Mouse (Mus musculus) kidney, postnatal 36 days (tissue): Measurements from ENCODE around the gene Padi4.

Experiments used
- DNase-seq, 2 experiments: peaks; one replicate each; pipeline ENCODE4 v3.0.0; 2021 to 2022; ENCODE audit warnings: mixed read lengths in 2 of 2

Padi4 gene

DNA sequence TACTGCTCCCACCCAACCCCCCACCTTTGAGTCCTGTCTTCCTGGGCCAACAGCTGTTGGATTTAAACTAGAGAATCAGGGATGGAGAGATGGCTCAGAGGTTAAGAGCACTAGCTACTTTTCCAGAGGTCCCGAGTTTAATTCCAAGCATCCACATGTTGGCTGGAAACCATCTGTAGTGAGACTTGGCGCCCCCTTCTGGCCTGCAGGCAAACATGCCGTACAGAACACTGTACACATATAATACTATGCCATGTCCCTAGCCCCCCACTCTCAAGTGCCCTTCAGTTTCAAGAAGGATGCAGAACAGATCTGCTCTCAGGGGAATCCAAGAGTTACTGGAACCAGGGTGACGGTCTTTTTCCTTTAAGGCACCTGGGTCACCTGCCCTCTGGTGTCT, 42.4 kb downstream of the Padi4 start:
- DNase-seq = no peak

DNA sequence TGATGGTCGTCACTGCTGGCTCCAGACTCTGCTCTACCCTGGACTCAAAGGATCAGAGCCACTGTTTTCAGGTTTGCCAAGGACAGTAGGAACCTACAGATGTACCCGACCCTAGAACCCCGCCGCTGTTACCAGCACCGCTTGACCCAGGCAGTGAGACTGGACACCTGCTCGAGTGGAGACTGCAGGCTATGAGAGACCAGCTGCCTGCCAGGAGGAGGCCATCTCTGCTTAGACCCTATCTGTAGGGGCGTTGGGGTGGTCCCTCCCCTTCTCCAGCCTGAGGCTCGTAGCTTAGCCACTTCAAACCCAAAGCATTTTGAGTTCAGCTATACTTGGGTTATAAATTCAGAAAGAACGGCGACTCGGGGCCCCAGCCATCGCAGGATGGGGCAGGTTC, 47.1 kb downstream of the Padi4 start:
- no peak for DNase-seq

DNA sequence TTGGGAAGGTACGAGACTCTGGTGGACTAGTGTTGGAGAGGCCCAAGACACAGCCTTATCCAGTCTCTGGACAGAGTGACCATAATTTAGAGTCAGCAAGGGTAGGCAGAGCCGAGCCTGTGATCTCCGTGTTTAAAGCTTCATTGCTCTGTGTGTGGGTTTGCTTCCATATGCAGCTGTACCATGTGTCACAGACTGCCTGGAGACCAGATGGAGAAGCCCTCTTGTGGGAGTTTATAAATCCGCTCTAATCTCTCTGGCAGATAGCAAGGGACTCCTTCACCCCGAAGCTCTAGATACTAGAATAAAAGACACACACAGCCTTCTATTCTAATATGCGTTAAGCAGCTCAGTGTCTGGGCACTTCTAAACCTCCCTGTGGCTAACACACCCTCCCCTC, 49.3 kb downstream of the Padi4 start:
- no peak for DNase-seq

- DNase-seq = peak in 1 of 2 experiments; percentile 58
These were observed 50.2 kb downstream of the Padi4 start for GRCm38 (mm10) chr4:140723801-140724200.

- DNase-seq = no peak
These were observed 50.8 kb downstream of the Padi4 start for GRCm38 (mm10) chr4:140723192-140723591.

DNA sequence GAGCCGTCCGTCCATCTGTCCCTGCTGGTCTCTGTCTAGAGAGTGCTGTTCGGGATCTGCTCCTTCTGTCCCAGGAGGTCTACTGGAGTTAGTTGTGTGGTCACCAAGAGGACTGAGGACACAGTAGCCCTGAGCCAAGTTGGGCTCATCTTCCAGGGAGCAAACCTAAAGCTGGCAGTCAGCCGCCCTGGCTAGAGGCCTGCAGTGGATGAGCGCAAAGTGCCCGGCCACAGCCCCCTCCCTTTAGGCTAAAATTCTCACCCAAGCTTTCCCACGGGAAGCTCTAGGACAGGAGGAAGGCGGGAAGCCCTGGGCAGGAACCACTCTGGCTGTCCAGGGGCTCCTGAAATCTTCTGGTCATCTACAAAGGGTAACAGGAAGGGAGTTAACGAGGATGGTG, 51.3 kb downstream of the Padi4 start:
- DNase-seq = no peak

GRCm38 (mm10) chr4:140721968-140722490, 52.0 kb downstream of the Padi4 start:
- DNase-seq = no peak

- no peak for DNase-seq
These were observed 53.9 kb downstream of the Padi4 start for GRCm38 (mm10) chr4:140720091-140720490.

- no peak for DNase-seq
These were observed 55.6 kb downstream of the Padi4 start for GRCm38 (mm10) chr4:140718436-140718835.

DNA sequence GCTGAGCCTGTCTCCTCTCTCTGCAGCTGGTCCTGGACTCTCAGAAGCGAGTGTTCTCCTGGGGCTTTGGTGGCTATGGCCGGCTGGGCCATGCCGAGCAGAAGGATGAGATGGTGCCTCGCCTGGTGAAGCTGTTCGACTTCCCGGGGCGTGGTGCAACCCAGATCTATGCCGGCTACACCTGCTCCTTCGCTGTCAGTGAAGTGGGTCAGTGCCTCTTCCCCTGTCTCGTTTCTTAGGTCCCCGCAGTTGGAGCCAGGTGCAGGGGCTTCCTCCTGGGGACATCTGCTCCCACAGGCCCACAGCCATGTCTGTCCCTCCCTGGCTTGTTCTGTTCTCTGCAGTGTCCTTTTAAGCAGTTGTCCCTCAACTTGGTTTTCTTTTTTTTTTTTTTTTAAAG, 57.0 kb downstream of the Padi4 start:
- no peak for DNase-seq

GRCm38 (mm10) chr4:140714586-140714985, 59.5 kb downstream of the Padi4 start:
- no peak for DNase-seq

DNA sequence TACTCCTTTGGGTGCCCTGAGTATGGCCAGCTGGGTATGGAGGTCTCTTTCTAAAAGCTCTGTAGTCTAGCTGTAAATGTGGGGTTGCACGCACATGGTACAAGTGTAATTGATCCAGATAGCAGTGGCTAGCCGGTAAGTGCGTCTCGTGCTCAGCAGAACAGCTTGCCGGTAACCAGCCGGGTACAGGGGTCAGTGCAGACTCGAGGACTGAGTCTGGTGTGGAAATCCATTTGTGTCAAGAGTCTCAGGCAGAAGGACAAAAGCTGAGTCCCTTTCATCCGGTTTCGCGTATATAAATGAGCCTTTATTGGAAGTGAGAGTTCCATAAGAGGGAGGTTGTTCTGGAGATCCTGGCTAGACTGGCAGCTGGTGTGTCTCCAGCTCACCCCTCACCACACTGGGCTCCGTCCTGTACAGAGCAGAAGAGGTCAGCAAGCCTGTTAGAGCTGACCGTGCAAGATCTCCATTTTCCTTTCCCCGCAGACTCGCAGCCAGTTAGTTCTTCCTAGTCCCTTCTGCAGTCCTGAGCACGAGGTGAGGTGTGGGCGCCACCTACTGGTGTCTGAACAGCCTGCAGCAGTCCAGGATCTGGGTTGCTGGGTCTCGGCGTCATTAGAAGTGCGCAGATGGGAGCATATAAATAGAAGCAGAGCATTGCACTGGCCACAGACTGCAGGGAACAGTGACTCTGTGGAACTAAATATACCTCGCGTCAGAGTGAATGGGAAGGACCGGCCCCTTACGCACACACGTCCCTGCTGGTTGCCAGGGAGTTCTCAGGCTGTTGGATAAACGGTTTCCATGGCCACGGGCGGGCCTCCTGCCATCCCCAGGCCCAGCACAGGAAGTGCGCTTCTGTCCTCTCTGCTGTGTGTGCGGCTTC, 60.3 kb downstream of the Padi4 start:
- peak; percentile 88 to 95 for DNase-seq

GRCm38 (mm10) chr4:140711360-140711759, 62.7 kb downstream of the Padi4 start:
- DNase-seq = no peak

DNA sequence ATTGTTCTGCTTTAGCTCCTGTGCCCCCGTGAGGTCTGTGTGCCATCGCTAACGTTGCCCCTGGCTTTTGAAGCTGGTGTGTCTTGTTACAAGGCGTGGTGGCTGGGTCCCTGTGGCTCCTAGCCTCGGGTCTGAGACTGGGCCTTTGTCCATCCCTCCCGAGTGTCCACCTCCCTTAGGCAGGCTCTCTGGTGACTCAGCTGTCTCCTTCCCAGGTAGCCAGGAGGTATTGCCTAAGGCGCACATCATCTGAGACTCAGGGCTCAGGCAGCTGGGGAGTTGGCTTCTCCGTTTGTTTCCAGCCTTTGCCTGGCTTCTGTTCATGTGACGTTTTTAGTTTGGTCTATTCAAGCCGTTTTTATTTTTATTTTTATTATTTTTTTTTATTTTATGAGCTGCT, 63.3 kb downstream of the Padi4 start:
- no peak for DNase-seq

GRCm38 (mm10) chr4:140709617-140710016, 64.4 kb downstream of the Padi4 start:
- no peak for DNase-seq

DNA sequence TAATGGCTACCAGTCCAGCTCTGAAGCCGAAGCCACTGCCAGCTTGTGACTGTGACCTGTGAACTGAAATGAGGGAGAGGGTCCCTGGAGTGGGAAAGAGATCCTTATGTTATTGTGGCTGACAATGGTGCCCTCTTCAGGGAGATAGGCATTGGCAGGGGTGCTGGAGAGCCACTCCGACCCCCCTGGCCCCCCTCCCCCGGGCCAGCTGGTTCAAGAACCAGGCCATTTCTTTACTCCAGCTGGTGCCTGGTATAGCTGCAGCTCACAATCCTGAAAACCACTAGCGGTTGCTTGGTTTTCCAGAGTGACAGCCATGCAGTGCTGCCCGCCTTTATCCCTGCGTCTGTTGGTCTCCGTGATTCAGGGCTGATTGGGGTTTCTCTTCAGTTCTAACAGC, 64.9 kb downstream of the Padi4 start:
- no peak for DNase-seq

DNA sequence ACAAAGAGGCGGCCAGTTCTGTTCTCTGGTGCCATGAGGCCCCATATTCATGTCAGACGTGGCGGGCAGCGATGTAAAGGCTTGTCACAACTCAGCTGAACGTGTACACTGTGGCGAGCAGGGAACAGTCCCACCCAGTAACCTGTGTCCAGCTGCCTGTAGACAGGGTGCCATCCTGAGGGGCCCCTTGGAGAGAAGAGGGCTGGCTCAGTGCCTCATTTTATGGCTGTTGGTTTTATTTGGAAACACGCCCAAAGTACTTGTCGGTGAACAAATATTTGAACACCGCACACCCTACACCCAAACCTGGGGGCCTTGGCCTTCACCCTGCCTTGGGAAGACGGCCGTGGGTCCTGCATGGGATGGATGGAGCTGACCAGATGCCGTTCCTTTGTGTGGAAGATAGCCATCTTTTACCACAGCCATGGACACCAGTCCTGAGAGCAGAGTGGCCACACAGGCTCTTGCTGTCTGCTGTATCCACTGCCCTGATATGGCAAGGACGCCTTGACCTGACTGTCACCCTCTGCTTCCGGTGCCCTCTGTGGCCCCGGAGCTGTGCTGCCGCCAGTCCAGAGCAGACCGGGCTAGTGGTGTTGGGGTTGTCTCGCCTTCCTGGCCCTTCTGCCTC, 65.6 kb downstream of the Padi4 start:
- DNase-seq = no peak

- DNase-seq = no peak
These were observed 66.4 kb downstream of the Padi4 start for GRCm38 (mm10) chr4:140707615-140708014.

GRCm38 (mm10) chr4:140704166-140704565, 69.9 kb downstream of the Padi4 start:
- peak in 1 of 2 experiments; percentile 35 for DNase-seq

GRCm38 (mm10) chr4:140703636-140704035, 70.4 kb downstream of the Padi4 start:
- DNase-seq = no peak

DNA sequence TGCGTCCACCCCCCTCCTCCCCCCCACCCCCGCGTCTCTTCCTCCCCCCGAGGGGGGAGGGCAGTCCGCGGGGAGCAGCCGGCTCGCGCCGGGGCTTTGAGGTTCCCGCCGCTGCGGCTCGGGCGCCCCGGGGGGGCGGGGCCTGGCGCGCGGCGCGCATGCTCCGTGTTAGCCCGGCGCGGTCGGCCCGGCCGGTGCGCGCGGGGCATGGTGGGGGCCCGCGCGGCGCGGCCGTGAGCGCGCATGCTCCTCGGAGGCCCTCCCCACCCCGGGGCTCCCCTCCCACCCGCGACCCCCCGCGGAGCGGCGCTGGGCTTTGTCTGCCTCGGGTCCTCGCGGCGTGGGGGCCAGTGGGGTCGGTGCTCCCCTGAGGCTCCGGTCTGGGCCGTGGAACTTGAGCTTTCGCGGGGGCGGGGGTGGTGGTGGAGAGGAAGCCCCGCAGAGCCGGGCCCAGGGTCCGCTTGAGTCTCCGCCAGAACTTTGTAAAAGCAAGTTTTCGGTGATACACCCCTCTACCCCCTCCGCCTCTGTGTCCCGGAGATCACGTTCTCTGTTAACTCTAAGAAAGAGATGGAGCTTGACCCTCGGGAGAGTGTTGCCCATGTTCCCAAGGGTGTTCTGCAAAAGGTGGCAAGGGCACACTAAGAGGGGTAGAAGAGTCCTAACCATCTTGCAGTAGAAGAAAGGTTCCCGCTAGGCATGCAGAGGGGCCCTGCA, 71.3 kb downstream of the Padi4 start:
- peak; percentile 84 to 96 for DNase-seq

GRCm38 (mm10) chr4:140701716-140702561, 72.1 kb downstream of the Padi4 start:
- DNase-seq = peak in 1 of 2 experiments; percentile 50
